Mouse (Mus musculus) right cerebral cortex, postnatal 10 days (tissue): ENCODE measurements around the gene Gabbr2.

Experiments
- DNase-seq, 2 experiments: peaks; one replicate each; pipeline ENCODE4 v3.0.0; 2021; ENCODE audit warnings: low spot score in 2 of 2

Gene Gabbr2

DNA sequence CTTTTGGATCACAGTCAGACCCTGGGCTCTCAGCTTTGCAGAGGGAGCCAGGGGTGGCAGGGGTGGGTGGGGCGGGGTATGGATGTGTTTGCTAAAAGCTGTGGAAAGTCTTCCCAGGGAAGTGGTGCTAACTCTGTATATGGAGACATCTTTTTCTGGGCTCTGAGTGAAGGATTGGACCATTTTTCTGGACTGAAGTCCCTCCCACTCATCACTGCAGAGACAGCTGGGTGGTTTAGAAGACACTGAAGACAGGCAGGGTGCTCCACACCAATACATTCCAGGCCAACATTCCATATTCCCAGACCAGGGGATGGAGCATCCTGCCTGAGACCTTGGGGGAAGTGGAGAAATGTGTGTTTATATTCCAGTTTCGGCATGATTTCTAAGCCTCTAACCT, 125.6 kb downstream of the Gabbr2 start:
- no peak for DNase-seq

DNA sequence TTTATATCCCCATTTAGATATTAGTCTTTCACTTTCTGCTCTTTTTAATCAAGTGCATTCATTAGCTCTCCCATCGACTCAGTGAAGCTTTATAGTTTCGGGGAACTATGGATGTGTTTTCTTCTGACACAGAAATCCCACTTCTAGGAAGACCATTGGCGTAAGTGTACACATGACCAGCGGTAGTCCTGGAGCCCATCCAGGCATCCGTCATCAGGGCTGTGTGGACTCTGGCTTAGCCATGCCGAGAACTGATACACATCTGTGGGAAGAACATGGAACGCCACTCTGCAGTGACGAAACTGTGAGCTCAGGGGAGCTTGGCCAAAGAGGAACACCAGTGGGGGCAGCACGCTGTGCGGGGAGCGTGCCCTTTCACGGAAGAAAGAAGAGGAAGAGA, 128.0 kb downstream of the Gabbr2 start:
- no peak for DNase-seq

DNA sequence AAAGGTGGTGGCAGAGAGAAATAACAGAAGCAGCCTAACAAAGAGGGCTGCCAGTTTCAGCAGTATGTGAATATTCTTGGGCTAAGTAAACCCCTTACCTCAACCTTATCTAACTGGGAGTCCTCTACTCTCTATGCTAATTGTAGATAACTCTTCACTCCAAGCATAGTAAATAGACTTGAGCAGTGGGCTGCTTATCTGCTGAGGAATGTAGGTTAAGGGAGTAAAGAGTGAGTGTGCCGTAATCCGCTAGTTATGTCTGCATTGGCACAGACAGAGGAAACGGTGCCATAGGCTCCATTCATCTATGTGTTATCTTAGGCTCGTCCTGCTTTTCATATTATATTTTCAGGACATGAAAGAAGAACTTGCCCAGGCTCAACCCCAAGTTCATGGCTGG, 129.0 kb downstream of the Gabbr2 start:
- DNase-seq: no peak

DNA sequence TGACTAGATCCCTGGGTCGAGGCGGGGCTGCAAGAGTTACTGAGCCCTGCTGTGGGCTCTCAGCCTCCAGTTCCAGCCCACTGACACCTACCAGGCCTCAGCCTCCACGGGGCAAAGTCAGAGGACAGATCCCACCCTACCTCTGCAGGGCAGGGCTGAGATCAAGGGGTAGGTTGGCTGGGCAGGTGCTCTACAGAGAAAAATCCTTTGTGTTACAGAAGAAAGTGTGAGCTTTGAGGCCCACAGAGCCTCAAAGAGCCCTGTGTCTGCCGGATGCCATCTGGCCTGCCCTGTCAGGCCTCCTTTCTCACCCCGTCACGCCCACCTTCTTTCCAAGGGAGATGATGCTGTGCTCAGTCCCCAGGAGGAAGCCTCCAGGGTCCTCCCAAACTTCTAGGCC, 131.1 kb downstream of the Gabbr2 start:
- no peak for DNase-seq

DNA sequence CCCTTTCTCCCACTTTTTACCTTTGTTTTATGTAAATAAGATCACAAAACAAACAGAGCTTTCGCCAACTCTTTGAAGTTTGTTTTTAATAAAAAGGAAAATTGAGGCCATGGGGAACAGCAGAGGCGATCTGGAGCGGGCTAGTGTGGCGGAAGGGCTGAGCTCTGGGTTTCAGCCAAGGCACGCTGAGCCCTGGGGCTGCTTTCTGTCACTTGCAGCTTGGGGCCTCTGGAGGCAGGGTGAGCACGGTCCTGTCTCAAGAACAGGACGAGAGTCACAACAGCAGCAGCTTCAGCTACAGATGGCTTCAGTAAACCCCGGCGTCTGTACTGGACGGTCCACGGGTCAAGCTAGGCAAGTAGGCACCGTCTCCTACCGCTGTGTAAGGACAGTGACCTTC, 132.8 kb downstream of the Gabbr2 start:
- DNase-seq: peak; percentile 79 to 80

DNA sequence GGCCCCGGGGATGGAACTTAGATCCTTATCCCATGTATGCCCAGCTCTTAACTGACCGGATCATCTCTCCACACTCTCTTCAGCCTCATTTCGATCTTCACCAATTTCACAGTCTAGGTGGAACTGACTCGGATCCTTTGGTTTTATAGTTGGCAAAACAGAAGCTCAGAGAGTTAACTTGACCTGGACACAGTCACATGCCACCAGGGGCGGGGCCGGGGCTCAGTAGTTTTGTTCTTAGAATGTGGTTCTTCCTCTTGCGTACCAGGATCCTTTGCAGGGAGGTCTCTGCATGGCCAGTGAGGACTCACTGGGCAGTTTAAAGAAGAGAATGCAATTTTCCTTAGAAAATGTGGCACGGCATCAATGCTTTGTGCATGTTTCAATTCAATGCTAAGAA, 135.5 kb downstream of the Gabbr2 start:
- no peak for DNase-seq

DNA sequence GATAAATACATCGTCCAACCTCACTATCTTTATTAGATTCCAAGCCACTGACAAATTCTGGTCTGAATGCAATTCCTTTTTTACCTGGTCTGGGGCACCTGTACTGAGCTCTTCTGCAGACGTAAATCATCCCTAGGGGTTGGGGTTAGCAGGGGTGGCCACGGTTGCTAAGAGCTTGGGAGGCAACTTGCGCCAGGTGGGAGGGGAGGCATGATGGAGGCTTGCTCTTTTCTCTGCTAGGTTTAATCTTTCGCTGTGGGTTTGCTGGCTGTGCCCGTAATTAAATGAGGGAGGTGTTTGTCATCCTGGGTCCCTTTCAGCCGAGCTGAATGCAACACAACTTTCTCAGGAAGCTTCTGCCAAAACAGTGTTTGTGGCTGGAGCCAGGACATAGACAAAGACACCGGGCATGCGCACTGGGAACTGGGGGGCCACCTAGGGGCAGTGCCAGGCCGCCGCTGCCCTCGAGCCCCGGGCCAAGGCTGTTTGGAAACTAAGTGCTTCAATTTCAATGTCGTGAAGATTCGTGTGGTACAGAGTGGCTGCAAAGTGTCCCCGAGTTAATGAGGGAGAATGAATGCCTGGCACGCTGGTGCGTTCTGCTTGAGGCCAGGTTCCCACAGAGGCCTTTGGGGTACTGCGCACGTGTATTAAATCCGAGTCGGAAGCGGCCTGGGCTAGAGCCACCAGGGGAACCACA, 136.8 kb downstream of the Gabbr2 start:
- DNase-seq: peak; percentile 84 to 87

DNA sequence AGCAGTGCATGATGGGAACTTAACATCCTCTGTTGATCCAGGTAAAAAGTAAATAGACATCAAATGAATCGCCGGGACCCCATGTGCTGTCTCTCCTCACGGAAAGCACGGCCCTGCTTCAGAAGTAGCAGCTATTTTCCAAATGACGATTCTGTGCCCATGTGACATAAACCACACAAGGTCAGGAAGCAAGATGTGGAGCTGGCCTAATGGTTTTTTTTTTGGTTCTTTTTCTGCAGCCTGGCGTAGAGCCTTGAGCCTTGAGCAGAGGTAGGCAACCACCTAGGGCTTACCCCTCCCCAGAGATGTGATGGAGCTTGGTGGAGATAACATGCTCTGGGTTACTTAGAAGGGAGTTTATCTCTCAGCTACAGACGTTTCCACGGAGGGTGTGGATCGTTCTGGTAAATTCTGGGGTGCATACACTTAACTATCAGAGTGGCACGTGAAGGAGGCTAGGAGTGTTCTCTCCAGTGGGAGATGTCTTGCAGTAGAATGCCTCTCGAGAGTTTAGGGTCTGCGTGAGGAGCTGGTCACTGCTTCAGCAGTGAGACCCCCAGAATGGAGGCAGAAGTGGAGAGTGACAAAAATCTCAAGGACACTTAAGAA, 137.7 kb downstream of the Gabbr2 start:
- DNase-seq: no peak

DNA sequence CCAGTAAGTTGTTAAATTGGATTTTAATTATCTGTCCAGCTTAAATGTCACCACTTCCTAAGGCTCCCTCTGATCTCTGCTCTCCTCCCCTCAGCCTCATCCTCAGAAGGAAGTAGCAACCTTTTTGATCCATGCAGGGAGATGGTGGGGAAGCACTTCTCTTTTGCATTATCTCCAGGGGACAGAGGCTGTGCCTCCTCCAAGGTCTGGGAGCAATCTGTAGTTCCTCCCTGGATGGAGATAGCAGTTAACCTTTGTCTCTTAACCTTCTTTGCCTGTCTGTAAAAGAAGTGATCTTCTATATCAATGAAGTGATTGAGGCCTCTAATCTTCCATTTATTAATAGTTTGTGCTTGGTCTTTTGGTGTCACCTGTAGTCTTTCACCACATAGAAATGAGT, 143.9 kb downstream of the Gabbr2 start:
- DNase-seq: no peak

DNA sequence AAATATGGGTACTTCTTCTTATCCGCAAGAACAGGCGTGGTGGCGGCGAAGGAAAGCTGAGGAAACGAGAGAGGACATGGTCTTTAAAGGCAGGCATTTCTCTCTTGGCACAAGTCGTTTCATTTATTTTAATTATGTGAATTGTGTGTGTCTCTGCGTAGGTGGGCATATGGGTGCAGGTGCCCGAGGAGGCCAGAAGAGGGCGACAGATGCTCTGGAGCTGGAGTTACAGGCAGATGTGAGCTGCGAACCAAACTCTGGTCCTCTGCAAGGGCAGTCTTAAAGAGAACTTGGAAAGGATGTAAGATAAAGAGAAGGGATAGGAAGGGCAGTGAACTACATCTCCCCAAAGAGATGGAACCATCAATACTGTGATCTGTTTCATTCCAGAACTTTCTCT, 145.3 kb downstream of the Gabbr2 start:
- peak in 1 of 2 experiments; percentile 28 for DNase-seq

DNA sequence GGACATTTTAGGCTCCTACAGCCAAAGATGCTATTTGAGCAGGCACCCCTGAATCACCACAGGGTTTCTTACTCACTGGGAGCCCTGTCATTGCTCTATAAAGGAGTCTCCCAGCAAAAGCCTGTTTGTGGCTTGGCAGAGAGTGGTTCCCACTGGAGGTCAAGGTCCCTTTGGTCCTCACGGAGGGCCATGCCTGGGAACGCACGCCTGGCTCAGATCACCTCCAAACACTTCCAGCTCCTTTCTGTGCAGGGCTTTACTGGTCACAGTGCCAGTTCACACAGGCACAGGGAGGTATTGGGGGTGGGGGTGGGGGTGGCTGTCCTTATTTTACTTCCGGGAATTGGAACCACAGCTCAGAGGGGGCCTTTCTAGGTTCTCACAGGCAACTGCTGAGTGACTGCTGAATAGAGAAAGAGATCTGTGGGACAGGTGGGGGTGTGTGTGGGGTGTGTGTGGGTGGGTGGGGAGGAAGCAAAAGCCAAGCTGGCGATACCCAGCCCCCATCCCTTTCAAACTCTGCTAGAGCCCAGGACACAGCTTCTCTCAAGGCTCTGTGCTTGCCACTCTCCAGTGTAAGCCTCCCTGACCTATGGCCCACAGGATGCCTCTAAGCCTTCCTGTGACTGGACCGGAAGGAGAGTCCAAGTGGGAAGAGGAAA, 146.6 kb downstream of the Gabbr2 start:
- peak; percentile 66 to 75 for DNase-seq

DNA sequence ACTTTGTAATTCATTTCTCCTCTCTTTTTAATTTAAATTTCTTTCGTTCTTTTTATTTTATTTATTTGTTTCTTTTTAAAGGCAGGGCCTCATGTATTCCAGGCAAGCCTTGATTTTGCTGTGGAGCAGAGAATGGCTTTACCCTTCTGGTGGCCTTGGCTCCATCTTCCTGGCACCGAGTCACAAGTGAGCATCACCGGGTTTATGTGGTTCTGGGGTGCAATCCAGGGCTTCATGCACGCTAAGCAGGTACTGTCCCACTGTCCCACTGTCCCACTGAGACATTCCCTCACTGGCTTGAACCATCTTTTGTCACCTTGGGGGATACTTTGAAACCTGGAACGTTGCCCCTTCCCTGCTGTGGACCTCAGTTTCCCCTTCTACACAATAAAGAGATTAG, 147.1 kb downstream of the Gabbr2 start:
- peak in 1 of 2 experiments; percentile 32 for DNase-seq

DNA sequence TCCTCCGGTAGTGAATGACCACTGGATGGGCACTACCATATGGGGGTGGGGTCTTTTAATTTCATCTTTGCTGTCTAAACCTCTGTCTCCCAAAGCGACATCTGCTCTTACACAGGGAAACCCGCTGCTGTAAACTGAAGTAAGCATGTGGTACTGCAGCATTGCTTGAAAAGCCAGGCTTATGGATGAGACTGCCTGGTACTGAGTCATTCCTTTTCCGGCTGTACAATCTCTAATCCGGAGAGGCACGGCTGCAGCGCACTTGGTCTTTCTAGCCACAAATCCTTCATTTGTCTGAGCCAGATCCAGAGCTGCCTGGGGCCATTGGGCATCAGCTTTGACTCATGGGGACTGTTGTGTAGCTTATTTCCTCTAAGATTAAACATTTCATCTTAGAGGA, 149.1 kb downstream of the Gabbr2 start:
- no peak for DNase-seq

DNA sequence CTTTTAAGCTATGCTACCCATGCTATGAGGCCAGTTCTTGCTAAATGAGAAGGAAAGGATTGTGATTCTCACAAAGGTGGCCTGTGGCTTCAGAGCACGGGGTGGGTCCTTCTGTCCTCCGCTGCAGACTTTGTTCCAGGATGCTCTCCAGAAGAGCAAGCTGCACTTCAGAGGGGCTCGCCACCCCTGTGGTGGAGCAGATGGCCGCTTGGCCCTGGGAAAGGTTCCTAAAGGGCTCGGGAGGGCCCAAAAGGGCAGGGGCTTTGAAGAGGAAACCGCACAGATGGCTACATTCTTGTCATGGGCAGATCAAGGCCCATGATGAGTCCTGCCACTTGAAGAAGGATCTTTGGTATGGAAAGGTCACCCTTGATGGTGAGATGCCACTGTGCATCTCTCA, 151.5 kb downstream of the Gabbr2 start:
- no peak for DNase-seq

DNA sequence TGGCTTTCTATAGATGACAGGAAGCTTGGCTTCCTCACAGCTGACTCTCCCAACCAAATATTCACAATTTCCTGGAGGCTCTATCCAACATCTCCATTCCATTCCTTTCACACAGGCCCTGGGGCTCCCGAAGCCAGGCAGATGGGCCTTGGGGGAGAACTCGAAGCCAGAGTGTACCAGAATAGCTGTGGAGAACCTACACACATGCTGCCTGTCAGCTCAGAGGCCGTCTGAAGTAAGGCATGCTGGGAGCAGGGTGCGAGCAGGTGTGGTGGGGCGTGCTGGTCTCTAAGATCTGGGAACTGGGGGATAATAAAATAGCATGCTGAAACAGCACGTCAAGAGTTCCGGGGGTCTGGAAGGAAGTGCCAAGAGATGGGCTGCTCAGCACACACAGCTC, 154.3 kb downstream of the Gabbr2 start:
- DNase-seq: peak; percentile 65 to 81

DNA sequence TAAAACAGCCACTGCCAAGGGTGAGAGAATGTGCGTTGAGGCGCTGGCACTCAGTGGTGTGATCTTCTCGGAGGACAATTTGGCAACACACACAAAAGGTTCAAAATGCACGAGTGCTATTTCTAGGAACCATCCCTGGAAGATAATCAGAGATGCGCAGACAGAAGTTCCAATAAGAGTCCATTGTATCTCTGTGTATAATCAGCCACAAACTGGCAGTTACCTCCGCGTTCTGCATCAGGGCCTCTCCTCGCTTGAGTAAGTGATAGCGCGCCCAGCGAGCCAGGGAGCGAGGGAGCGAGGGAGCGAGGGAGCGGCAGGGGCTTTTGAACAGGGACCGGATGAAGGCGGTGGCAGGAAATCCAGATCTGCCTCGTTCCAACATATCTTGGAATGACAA, 155.6 kb downstream of the Gabbr2 start:
- no peak for DNase-seq

DNA sequence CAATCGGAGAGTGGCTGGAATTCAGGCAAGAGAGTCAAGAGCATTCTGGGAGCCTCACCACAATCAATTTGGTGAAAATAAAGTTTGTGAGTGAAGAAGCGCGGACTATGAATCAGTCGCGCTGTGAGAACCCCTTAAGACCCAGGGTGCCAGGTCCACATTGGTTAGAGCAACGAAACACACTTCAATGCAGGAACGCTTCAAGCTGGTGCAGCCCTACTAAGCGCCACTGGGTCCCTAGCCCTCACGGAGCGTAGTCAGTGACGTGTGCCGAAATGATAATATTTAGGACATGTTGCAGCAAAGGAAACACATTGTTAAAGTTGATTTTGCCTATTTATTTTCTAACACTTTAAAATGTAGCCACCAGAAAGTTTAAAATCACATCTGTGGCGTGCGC, 156.6 kb downstream of the Gabbr2 start:
- DNase-seq: no peak

DNA sequence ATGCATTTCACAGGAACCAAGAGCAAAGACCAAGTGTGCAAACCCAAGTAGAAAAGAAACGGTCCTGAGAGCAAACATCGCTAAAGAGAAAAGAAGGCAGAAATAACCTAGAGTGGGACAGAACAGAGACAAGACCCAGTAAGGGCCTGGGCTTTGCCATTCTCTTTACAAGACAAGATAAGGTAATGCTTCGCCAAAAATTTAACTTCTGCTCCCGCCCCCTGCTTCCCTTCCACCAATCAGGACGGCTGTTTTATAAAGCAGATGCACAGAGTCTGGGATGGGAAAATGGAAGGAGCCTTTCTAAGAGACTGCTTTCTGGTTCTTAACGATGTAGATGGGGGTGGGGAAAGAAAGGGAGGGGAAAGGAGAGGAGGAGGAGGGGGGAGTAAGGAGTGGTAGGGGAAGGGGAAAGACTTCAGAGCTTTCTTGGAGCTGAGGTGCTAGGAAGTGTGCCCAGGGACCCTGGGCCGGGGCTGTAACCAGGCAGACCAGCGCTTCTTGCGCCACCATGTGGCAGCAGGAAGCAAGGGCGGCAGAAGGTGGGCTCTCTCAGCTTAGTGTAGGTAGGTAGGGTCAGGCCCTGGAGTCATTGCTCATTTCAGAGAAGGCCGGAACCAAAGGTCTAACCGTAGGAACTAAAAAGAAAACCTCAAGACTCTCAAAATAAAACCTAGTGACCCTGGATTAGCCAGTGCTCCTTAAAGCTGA, 158.7 kb downstream of the Gabbr2 start:
- no peak for DNase-seq

DNA sequence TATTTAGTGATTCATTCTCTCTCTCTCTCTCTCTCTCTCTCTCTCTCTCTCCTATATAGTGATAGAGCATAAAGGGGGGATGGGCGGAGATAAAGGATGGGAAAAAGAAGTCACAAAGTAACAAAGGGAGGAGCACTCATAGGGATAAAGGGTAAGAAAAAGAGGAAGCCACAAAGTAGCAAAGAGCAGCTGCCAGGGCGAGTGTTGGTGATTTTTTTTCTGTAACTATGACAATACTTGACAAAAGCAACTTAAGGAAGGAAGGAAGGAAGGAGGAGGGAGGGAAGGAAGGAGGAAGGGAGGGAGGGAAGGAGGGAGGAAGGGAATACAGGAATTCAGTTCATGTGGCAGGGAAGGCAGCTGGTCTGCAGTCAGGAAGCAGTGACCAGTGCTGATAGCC, 162.0 kb downstream of the Gabbr2 start:
- no peak for DNase-seq

DNA sequence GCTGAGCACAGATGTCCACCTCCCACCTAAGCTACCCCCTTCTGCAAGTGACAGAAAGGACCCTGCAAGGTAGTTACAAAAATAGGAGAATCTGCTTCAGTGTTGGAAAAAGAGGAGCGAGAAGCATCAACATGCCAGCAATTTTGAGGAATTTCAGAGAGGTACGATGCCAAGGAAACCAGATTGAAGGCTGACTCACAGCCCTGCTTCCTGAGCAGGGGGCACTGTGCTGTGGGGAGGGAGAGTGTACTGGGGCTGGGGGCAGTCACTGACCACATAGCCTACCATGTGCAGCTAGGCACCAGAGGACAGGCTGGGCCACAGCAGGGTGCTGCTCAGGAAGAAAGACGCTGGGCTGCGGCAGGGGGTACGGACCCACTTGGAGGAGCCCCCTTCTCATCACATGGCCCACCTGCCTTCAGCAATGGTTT, 163.5 kb downstream of the Gabbr2 start:
- DNase-seq: no peak

DNA sequence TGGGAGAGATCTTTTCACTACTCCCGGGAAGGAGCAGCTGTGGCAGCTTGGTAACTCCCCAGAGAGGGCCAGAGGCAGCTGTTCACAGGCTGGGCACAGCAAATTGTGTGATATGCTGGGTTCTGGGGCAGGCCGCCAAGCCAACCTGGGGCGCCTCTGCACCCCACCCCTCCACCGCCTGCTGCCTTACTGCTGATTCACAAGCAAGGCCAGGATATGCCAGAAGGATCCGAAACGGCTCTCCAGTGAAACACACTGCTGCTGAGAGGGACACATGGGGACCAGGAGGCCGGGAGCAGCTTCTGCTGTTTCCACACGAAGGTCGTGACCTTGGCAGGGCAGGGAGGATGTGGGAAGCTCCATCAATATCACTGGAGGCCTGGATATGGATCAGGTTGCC, 164.2 kb downstream of the Gabbr2 start:
- DNase-seq: peak; percentile 74 to 85

DNA sequence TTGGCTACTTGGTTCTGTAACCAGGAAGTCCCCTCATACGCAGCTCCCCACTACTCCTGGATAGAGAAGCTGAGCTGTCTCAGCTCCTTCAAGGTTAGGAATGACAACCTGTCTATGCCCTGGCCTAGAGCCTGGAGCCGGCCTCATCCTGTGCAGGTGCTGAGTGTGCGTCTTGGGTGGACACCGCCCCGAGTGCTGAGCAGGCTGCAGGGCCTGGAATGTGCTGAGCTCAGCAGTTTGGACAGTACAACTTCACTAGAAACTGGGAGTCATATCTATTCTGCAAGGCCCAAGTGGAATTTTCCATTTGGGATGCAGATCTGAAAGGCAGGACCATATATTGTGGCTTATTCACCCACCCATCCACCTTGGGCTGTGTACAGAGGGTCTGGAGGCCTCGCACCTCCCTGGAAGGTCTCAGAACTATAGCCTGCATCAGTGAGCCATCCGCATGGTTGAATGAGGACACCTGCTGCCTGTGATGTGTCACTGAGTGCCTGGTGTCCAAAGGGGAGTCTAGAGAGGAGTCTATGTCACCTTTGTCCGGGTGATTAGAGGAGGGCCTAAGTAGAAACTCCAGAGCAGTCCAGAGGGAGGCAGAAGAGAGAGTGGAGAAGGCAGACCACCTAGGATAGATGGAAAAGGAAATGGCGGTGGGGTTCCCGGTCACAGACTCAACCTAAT, 165.7 kb downstream of the Gabbr2 start:
- no peak for DNase-seq
